Mouse (Mus musculus): ENCODE measurements around the gene Nprl2.

- TF ChIP-seq CTCF (IDR thresholded peaks at IDR 0.05; ENCODE audit: low read depth) (no peak), EP300 (IDR thresholded peaks at IDR 0.05; ENCODE audit: low read depth) (no peak)
Observed at GRCm38 (mm10) chr9:107541005-107541404, 1.0 kb upstream of the Nprl2 start.
